Mouse (Mus musculus): Measurements from ENCODE around the gene Gpd1. TPM values are rescaled to one million over a fixed set of nuclear protein-coding genes. Genes with fewer than 3 reads are reported as not detected.

Gene Gpd1
- polyA plus RNA-seq, 1 experiment from 2014 or later = 6.8 TPM

DNA sequence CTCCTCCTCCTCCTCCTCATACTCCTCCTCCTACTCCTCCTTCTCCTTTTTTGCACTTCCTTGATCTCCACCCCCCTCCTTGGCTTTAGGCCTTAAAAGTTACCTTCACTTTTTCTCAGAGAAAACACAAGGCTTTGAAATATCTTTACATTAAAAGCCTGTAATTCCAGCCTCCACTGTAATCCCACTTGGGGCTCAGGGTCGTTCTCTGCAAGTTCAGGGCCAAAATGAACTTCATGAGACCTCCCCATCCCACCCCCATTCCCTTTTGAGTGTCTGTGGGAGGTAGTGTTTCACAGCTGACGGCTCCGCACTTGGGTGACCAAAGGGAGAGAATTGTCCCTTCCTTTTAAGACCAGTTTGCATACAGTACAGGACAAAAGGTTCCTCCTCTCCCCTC, 55.6 kb downstream of the Gpd1 start:
- ATAC-seq (ENCODE audit: low FRiP score, low TSS enrichment) = no peak
- 24% methylated on average over 3 of the region's 3 CpGs for WGBS
- Histone ChIP-seq H3K9ac (ENCODE audit: low read length) (no peak overlapping the region), H3K36me3 (ENCODE audit: control insufficient read depth, insufficient read depth, low read length) (0 out of 2 replicates have a peak, but pooled peaks cover 3% of the 10 kb centered on the region), H3K4me3 (ENCODE audit: low read depth, low read length) (no peak overlapping the region), H3K4me1 (replicated peaks; ENCODE audit: control insufficient read depth, insufficient read depth) (no peaks in the 10 kb centered on the region), H3K9me3 (ENCODE audit: control insufficient read depth, low read length) (no peaks in the 10 kb centered on the region), H3K27me3 (ENCODE audit: control insufficient read depth, insufficient read depth, low read length) (no peaks in the 10 kb centered on the region), H3K27ac (replicated peaks) (0 out of 2 replicates have a peak overlapping the region, but pooled peaks have one; percentile 36), H3K4me2 (replicated peaks; ENCODE audit: low read depth) (no peak overlapping the region; the same call in 1 of the 2 replicates)
- DNase-seq (ENCODE audit: low spot score) = no peak
- no peak for TF ChIP-seq EP300 (optimal IDR thresholded peaks at IDR 0.05)
- TF ChIP-seq CTCF (IDR thresholded peaks at IDR 0.05; ENCODE audit: low read depth) = no peak

Other genes with a start within 250 kb of the Gpd1 start
- 9.3 and 10.4 TPM in 2 replicates for gene Bcdin3d, start 242.8 kb upstream of the Gpd1 start, polyA plus RNA-seq (2015; fragmentation: Nextera tagmentation; extraction: Ambion mirVana)
- gene Faim2, start 189.3 kb upstream of the Gpd1 start, polyA plus RNA-seq (2015; fragmentation: Nextera tagmentation; extraction: Ambion mirVana) = 0.62 and 0.81 TPM in 2 replicates
- not detected in 2 replicates for gene Aqp2, start 138.5 kb upstream of the Gpd1 start, polyA plus RNA-seq (2015; fragmentation: Nextera tagmentation; extraction: Ambion mirVana)
- gene Aqp5, start 126.7 kb upstream of the Gpd1 start, polyA plus RNA-seq (2015; fragmentation: Nextera tagmentation; extraction: Ambion mirVana) = 0.72 and 1.9 TPM in 2 replicates
- gene Aqp6, start 116.1 kb upstream of the Gpd1 start, polyA plus RNA-seq (2015; fragmentation: Nextera tagmentation; extraction: Ambion mirVana) = not detected in 2 replicates
- gene Racgap1, start 65.9 kb upstream of the Gpd1 start, polyA plus RNA-seq (2015; fragmentation: Nextera tagmentation; extraction: Ambion mirVana) = 29.8 and 35.9 TPM in 2 replicates
- 1.0 and 1.2 TPM in 2 replicates for gene Asic1, start 47.1 kb upstream of the Gpd1 start, polyA plus RNA-seq (2015; fragmentation: Nextera tagmentation; extraction: Ambion mirVana)
- 10.9 and 11.6 TPM in 2 replicates for gene Smarcd1, start 15.4 kb upstream of the Gpd1 start, polyA plus RNA-seq (2015; fragmentation: Nextera tagmentation; extraction: Ambion mirVana)
- 1.0 and 2.5 TPM in 2 replicates for gene Gm17349, start 12.0 kb upstream of the Gpd1 start, polyA plus RNA-seq (2015; fragmentation: Nextera tagmentation; extraction: Ambion mirVana)
- gene Cox14, start 8.1 kb downstream of the Gpd1 start, polyA plus RNA-seq (2015; fragmentation: Nextera tagmentation; extraction: Ambion mirVana) = 199 and 206 TPM in 2 replicates
- 32.2 and 33.6 TPM in 2 replicates for gene Cers5, start 55.4 kb downstream of the Gpd1 start, polyA plus RNA-seq (2015; fragmentation: Nextera tagmentation; extraction: Ambion mirVana)
- 70.1 and 77.1 TPM in 2 replicates for gene Lima1, start 157.9 kb downstream of the Gpd1 start, polyA plus RNA-seq (2015; fragmentation: Nextera tagmentation; extraction: Ambion mirVana)
- 0.06 TPM in 1 of 2 replicates, not detected in the other for gene Fam186a, start 249.5 kb downstream of the Gpd1 start, polyA plus RNA-seq (2015; fragmentation: Nextera tagmentation; extraction: Ambion mirVana)